Mouse (Mus musculus) kidney, adult 9 months (tissue): ENCODE results near the gene Unk.
"Not testable (repeated sequence)": the region's sequence is repeated elsewhere in the genome, so short reads cannot be mapped to it uniquely, and the experiment has no call there.

Experiments used
- DNase-seq: peaks from one replicate; pipeline ENCODE4 v3.0.0; 2022

Gene Unk

DNA sequence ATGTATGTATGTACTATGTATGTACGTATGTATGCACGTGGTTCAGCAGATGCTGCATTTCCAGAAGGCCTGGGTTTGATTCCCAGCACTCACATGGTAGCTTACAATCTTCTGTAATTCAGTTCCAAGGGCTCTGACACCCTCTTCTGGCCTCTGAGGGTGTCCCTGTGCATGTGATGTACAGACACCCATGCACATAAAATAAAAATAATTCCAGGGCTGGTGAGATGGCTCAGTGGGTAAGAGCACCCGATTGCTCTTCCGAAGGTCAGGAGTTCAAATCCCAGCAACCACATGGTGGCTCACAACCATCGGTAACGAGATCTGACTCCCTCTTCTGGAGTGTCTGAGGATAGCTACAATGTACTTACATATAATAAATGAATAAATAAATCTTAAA, 62.8 kb downstream of the Unk start:
- DNase-seq, result not testable (repeated sequence)

- DNase-seq, result peak; percentile 37
These were observed 63.8 kb downstream of the Unk start for GRCm38 (mm10) chr11:116093771-116094565.

GRCm38 (mm10) chr11:116095573-116095972, 65.5 kb downstream of the Unk start:
- DNase-seq, result peak; percentile 85

DNA sequence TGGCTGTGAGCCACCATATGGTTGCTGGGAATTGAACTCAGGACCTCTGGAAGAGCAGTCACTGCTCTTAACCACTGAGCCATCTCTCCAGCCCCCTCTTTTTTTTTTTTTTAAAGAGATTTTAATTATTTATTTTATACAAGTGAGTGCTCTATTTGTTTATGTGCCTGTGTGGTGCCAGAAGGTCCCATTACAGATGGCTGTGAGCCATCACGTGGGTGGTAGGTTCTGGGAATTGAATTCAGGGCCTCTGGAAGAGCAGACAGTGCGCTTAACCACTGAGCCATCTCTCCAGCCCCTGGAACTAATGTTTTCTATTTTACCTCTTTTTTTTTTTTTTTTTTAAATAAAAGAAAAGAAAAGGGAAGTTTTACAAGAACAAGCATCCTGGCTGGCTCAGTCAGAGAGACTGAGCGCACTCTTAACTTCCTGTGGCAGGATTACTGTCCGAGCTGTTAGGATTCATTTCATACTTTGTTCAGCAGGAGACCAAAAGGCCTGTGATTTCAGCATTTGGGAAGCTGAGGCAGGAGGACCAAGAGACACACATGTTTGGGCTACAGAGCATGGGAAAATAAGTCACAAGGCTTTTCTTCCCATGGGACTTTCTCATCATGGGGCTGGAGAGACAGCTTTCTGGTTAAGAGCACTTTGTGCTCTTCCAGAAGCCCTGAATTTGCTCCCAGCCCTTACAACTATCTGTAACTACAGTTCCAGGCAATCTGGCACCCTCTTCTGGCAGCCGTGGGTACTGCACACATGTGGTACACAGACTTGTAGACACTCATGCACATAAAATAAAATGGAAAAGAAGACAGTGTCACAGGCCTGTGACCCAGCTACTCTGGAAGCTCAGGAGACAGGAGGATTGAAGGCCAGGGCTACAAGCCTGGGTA, 66.3 kb downstream of the Unk start:
- DNase-seq, result peak; percentile 56

DNA sequence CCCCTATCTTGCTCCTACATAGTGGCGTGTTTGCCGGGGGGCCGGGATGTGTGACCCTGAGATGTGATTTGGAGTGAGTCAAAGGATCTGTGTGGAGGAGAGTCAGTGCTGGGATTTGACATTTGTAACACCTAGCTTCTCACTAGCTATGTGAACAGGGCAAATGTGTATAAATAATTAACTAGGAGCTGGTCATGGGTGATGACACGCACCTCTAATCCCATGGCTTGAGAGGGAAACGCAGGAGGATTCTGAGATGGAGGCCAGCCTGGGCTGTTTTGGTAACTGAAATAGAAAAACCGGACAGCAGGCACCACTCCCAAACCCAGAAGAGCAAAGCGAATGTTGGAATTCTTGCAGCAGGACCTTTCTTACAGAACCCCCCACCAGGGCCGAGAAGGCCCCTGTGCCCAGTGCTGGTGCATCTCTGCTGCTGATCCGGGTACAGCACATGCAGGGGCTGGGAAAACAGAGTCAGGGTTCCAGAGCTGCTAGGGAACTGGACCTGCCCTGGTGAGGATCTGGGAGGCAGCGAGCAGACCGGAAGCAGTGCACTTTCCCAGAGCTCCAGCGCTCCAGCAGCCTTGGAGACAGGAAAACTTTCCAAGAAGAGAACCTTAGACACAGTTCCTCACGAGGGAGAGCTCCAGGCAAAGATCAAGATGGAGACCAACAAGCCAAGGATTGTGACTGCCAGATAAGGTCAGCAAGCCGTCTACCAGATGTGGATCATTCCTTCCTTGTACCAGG, 68.8 kb downstream of the Unk start:
- DNase-seq, result peak; percentile 88

DNA sequence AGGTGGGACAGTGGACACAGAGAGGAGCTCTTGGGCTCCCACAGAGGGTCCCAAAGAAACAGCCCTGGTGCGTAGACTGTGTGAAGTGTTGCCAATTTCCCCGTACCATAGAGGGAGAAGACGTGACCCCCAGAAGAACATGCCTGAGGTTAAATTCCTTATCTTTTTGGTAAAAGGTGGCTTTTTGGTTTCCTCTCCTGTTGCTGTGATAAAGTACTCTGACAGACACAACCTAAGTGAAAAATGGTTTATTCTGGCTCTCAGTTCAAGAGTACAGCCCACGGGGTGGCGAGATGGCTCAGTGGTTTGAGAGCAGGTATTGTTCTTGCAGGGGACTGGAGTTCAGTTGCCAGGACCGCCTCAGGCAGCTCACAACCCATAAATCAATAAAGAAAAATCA, 69.3 kb downstream of the Unk start:
- DNase-seq, result no peak

GRCm38 (mm10) chr11:116100385-116100784, 70.3 kb downstream of the Unk start:
- DNase-seq, result peak; percentile 87

GRCm38 (mm10) chr11:116100839-116101238, 70.7 kb downstream of the Unk start:
- no peak for DNase-seq

GRCm38 (mm10) chr11:116101931-116102381, 71.8 kb downstream of the Unk start:
- DNase-seq, result peak; percentile 61

GRCm38 (mm10) chr11:116102472-116102871, 72.3 kb downstream of the Unk start:
- no peak for DNase-seq

GRCm38 (mm10) chr11:116103572-116103971, 73.5 kb downstream of the Unk start:
- peak; percentile 50 for DNase-seq

GRCm38 (mm10) chr11:116104006-116104646, 74.0 kb downstream of the Unk start:
- peak; percentile 92 for DNase-seq

DNA sequence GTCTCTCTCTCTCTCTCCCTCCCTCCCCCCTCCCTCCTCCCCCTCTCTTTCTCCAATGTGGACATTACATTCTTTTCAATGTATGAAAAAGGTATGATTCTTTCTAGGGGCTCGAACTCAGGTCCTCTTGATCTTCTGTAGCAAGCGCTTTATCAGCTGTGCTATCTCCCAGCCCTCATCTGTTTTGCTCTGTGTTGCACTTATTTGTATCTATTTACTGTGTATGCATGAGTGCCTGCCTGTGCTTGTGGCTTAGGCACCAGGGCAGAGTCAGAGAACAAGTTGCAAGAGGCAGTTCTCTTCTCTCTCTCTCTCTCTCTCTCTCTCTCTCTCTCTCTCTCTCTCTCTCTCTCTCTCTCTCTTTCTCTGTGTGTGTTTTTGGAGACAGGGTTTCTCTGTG, 74.9 kb downstream of the Unk start:
- DNase-seq, result peak; percentile 44

GRCm38 (mm10) chr11:116106154-116106962, 76.2 kb downstream of the Unk start:
- DNase-seq, result peak; percentile 40

DNA sequence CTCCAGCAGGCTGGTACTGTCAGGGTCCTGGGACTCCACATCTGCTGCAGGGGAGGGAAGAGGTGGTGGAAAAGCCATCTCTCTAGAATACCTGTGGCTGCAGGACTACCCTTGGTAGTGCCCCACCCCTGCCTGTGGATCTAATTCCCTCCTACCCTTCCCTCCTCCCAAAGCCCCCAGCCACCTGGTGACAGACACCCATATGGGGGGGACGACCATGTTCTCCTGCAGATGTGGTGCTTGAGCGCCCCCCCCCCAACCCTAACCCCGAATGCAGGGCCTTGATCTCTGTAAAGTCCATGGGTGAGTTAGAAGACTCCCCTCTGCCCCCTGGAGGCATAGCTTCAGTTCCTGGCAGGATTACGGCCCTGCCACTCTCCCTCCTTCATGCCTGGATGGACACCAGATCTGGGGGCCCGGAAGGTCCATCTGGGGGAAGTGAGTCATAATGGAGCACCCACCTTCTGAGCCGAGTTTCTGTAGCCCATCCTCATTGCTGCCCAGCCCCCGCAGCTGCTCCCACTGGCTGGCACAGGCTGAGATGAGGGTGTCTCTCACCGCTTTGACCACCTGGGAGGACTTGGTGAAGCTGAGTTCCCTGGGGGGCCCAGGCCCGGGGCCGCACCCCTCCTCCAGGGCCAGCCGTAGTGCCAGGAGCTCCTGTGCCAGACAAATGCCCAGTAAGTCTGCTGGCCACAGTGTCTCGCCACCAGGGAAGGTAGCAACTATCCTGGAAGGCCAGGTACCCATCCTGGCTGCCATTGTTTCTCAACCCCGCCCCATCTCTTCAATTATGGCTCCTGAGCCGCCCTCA, 77.0 kb downstream of the Unk start:
- DNase-seq, result peak; percentile 61

GRCm38 (mm10) chr11:116107777-116108285, 77.7 kb downstream of the Unk start:
- DNase-seq, result peak; percentile 65

DNA sequence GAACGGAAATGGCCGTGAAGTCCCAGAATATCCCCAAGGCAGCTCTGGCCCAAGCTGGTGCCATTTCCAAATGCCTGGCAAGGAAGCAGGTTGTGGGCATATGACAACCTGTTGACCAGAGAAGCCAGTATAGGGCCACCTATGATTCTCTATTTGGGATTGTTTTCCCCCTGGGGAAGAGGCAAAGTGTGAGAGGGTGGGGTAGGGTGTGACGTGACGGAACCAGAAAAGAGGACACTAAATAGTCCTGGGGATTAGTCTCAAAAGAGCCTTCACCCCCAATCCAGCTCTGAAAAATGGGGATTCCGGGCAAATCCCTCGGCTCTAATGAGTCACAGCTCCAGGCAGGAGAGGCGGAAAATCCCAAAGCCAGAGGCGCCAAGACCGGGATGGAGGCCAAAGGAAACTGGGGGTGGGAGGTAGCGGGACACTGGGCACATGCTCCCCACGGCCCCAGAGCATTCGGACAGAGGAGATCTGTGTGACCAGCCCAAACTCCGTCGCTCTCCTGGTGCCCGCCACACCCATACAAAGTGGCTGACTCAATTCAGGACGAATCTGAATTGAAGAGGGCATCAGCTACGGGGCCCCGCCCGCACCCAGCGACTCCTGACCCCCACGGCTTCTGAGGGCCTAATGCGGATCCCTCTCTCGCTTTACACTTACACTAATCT, 78.5 kb downstream of the Unk start:
- DNase-seq, result peak; percentile 70

DNA sequence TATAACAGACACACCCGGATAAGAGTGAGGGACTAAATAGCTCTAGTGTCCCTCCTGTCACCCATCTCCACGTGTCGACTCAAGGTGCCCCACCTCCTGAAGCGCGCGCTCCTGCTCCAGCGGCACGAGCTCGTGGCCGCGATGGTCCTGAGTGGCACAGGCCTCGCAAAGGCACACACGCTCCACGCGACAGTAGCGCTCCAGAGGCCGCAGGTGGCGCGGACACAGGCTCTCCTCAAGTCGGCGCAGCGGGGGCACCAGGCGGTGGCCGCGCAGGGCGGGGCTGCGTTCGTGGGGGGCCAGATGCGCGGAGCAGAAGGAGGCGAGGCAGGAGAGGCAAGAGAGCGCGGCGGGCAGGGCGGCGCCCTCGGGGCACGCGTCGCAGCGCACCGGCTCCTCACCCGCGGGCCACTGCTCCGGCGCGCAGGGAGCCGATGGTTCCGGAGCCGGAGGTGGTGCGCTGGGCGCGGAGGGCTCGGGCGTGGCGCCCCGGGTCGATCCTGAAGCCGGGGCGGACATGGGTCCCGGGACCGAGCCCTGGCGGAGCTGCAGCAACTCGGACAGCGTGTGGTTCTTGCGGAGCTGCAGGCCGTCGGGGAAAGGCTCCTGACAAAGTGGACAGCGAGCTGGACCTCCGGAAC, 79.4 kb downstream of the Unk start:
- peak; percentile 32 for DNase-seq

DNA sequence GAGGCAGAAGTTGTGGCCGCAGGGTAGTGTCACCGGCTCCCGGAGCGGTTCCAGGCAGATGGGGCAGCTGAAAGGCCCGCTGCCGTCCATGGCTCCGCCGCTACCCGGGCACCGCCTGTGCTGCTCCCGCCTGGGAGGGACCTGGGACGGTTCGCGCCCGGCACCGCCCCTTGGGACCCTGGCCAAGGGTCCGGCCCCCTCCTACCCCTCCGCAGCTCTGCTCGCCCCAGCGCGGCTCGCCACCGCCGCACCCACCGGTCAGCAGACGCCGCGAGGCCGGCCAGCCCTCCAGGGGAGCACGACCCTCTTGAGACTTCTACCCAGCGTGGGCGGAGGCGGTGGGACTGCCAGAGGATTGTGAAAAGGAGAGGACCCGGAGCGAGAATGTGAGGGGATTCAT, 80.0 kb downstream of the Unk start:
- peak; percentile 86 for DNase-seq
